In the genomic region with DNA sequence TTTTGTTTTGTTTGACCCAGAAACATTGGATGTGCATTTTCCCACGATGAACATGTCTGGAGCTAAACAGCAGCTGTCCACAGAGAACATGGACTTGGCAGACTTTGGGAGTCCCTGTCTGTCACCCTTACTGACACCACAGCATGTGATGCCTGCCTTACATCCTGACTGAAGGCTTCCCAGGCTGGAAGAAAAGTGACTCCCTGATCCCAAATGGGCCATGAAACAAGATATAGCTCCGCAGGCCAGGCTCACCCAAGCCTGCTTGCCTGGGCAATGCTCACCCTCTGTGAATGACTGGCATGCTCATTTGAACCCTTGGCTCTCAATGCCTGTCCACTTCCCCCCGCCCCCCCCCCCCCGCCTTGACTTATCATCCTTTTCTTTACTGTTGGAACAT, we compare ENCODE assay signal across 15 mouse cellular contexts. TPM values are rescaled to one million over a fixed set of nuclear protein-coding genes. Genes with fewer than 3 reads are reported as not detected.
DNase-seq lines count a peak whose midpoint lies in the region; ATAC-seq and TF ChIP-seq lines count a peak whose summit lies in the region.
"Had no signal": no experiment of that assay in that cellular context is flagged by ENCODE, and none has a peak within 500 bp of the region (broad histone marks: within the 10 kb centered on the region; RNA-seq: fewer than 3 reads in every experiment).

No protein-coding gene starts in this region.

- peaks cover 32% of the 10 kb centered on the region for H3K4me1 ChIP-seq in kidney, embryonic 15.5 days
- H3K4me1 ChIP-seq in lung, embryonic 15.5 days = peaks cover 30% of the 10 kb centered on the region
- no peaks in the 10 kb centered on the region for H3K4me1 ChIP-seq in lung, postnatal 0 days (ENCODE audit: insufficient read depth, low read depth, low read length)

- peak; percentile 64 for DNase-seq in gastrocnemius, adult 2 months
- no peak for DNase-seq in gastrocnemius, postnatal 10 days
- no peak for DNase-seq in kidney, postnatal 4 days
- no peak for DNase-seq in lung, postnatal 14 days
- DNase-seq in lung, postnatal 0 days (ENCODE audit: low spot score) = peak; percentile 32
- DNase-seq: adrenal gland, adult 8-10 months; kidney, adult 9 months; right cerebral cortex, adult 18-20 months had no signal

- no peak overlapping the region for H3K4me2 ChIP-seq in kidney, embryonic 15.5 days
- no peak overlapping the region for H3K4me2 ChIP-seq in lung, embryonic 15.5 days
- no peak overlapping the region for H3K4me2 ChIP-seq in lung, postnatal 0 days (replicated peaks; ENCODE audit: low read depth, low read length)
- H3K4me2 ChIP-seq: embryonic facial prominence, embryonic 15.5 days; limb, embryonic 15.5 days had no signal

- no peaks in the 10 kb centered on the region; the same call in 1 of the 2 replicates for H3K27me3 ChIP-seq in kidney, embryonic 15.5 days
- no peaks in the 10 kb centered on the region for H3K27me3 ChIP-seq in lung, embryonic 15.5 days
- H3K27me3 ChIP-seq in lung, postnatal 0 days (replicated peaks; ENCODE audit: insufficient read depth, low read length) = no peaks in the 10 kb centered on the region
- H3K27me3 ChIP-seq: CH12.LX; embryonic facial prominence, embryonic 15.5 days; limb, embryonic 15.5 days had no signal

- intact Hi-C loops in gastrocnemius, adult 2 months (cut with DNase I) = loop anchor here (5.0 kb wide), 1 partner anchor 422 kb away; no protein-coding TSS in a partner anchor

- H3K4me3 ChIP-seq in gastrocnemius, adult 2 months = no peak overlapping the region
- H3K4me3 ChIP-seq in kidney, embryonic 15.5 days (replicated peaks) = no peak overlapping the region
- no peak overlapping the region for H3K4me3 ChIP-seq in lung, embryonic 15.5 days
- H3K4me3 ChIP-seq in lung, postnatal 0 days (ENCODE audit: low read depth, low read length) = no peak overlapping the region
- H3K4me3 ChIP-seq: embryonic facial prominence, embryonic 15.5 days; limb, embryonic 15.5 days had no signal

- TF ChIP-seq CTCF in gastrocnemius, adult 2 months (IDR thresholded peaks at IDR 0.05) = no peak
- TF ChIP-seq CTCF in lung, postnatal 0 days (IDR thresholded peaks at IDR 0.05) = no peak

- peak; percentile 71 for ATAC-seq in kidney, embryonic 15.5 days (replicated peaks; ENCODE audit: low FRiP score)
- peak; percentile 45; the same call in 1 of the 2 replicates for ATAC-seq in lung, embryonic 15.5 days (ENCODE audit: borderline replicate concordance, extremely low read depth, low FRiP score, low TSS enrichment)
- ATAC-seq in lung, postnatal 0 days = peak; percentile 48
- ATAC-seq in erythroid progenitor cell, adult 5-6 weeks (replicated peaks; ENCODE audit: low FRiP score, poor library complexity, severe bottlenecking) = no peak

- TF ChIP-seq EP300 in lung, postnatal 0 days (IDR thresholded peaks at IDR 0.05) = no peak

- H3K36me3 ChIP-seq in kidney, embryonic 15.5 days = no peaks in the 10 kb centered on the region
- no peaks in the 10 kb centered on the region for H3K36me3 ChIP-seq in lung, embryonic 15.5 days
- no peaks in the 10 kb centered on the region for H3K36me3 ChIP-seq in lung, postnatal 0 days (ENCODE audit: insufficient read depth, low read length)
- H3K36me3 ChIP-seq: embryonic facial prominence, embryonic 15.5 days; limb, embryonic 15.5 days had no signal

- H3K27ac ChIP-seq in gastrocnemius, adult 2 months = peak overlapping the region; percentile 56; the same call in 1 of the 2 replicates
- no peak overlapping the region for H3K27ac ChIP-seq in kidney, embryonic 15.5 days
- peak overlapping the region; percentile 24; the same call in 1 of the 2 replicates for H3K27ac ChIP-seq in lung, embryonic 15.5 days
- no peak overlapping the region for H3K27ac ChIP-seq in lung, postnatal 0 days (ENCODE audit: low read length)
- H3K27ac ChIP-seq: embryonic facial prominence, embryonic 15.5 days; limb, embryonic 15.5 days had no signal

- H3K9me3 ChIP-seq in kidney, embryonic 15.5 days (replicated peaks) = no peaks in the 10 kb centered on the region
- no peaks in the 10 kb centered on the region for H3K9me3 ChIP-seq in lung, embryonic 15.5 days
- no peaks in the 10 kb centered on the region for H3K9me3 ChIP-seq in lung, postnatal 0 days (ENCODE audit: low read length)
- H3K9me3 ChIP-seq: embryonic facial prominence, embryonic 15.5 days; limb, embryonic 15.5 days had no signal

- WGBS in kidney, embryonic 15.5 days = 23% methylated on average over 4 of the region's 4 CpGs
- WGBS in lung, embryonic 15.5 days = 28% methylated on average over 2 of the region's 4 CpGs
- 42% methylated on average over 2 of the region's 4 CpGs for WGBS in lung, postnatal 0 days

- no peak overlapping the region for H3K9ac ChIP-seq in kidney, embryonic 15.5 days
- H3K9ac ChIP-seq in lung, embryonic 15.5 days = no peak overlapping the region
- no peak overlapping the region for H3K9ac ChIP-seq in lung, postnatal 0 days (replicated peaks; ENCODE audit: low read depth)
- H3K9ac ChIP-seq: embryonic facial prominence, embryonic 15.5 days; limb, embryonic 15.5 days had no signal

RNA-seq across cellular contexts. Expression of gene Sfrp2, which starts 57.1 kb away (rescaled TPM):
- 1 to 10 TPM; 1.2 to 7.1 TPM for total RNA-seq in gastrocnemius, adult 2 months (2021)
- total RNA-seq in gastrocnemius, postnatal 10 days (2021) = 10 to 100 TPM; 19.2 to 19.4 TPM
- polyA plus RNA-seq in kidney, embryonic 15.5 days (2015; fragmentation: Nextera tagmentation; extraction: Ambion mirVana) = 175 and 225 TPM in 2 replicates
- 85.4 and 86.6 TPM in 2 replicates for polyA plus RNA-seq in lung, embryonic 15.5 days (2015; fragmentation: Nextera tagmentation; extraction: Ambion mirVana)
- 41.8 and 49.0 TPM in 2 replicates for polyA plus RNA-seq in lung, postnatal 0 days (2015; fragmentation: Nextera tagmentation; extraction: Ambion mirVana)
- not detected in 2 replicates for total RNA-seq in erythroid progenitor cell, adult 5-6 weeks (2015; ENCODE audit: low replicate concordance)
- total RNA-seq in erythroid progenitor cell, adult 5-6 weeks (2017; ENCODE audit: low replicate concordance) = not detected in 2 replicates
- total RNA-seq: granulocyte monocyte progenitor cell, adult 5-6 weeks had no signal

Comparison
In these comparisons a context has a peak if more than half of its experiments do, and no peak if none do; other contexts are left out.
1. DNase-seq: peak in gastrocnemius, adult 2 months (single experiment) and lung, postnatal 0 days (single experiment); none in gastrocnemius, postnatal 10 days (single experiment), kidney, postnatal 4 days (0 of 2) and lung, postnatal 14 days (single experiment).
2. H3K27ac ChIP-seq: peak in gastrocnemius, adult 2 months (single experiment) and lung, embryonic 15.5 days (single experiment); none in kidney, embryonic 15.5 days (single experiment) and lung, postnatal 0 days (single experiment).